Mouse (Mus musculus) right cerebral cortex, postnatal 25 days (tissue): ENCODE data around the gene Kansl1.

Source experiments
- DNase-seq: peaks from one replicate; pipeline ENCODE4 v3.0.0; 2022

Gene Kansl1

GRCm38 (mm10) chr11:104305711-104306110 lies 162.9 kb downstream of the Kansl1 start:
- no peak for DNase-seq

GRCm38 (mm10) chr11:104303088-104303960 lies 165.3 kb downstream of the Kansl1 start:
- DNase-seq = no peak

GRCm38 (mm10) chr11:104302628-104303027 lies 166.0 kb downstream of the Kansl1 start:
- peak; percentile 62 for DNase-seq

- no peak for DNase-seq
These were observed 171.0 kb downstream of the Kansl1 start for GRCm38 (mm10) chr11:104297671-104298070.

GRCm38 (mm10) chr11:104295656-104296055 lies 173.0 kb downstream of the Kansl1 start:
- no peak for DNase-seq

- no peak for DNase-seq
These were observed 173.5 kb downstream of the Kansl1 start for GRCm38 (mm10) chr11:104295145-104295544.

GRCm38 (mm10) chr11:104293241-104293640 lies 175.4 kb downstream of the Kansl1 start:
- DNase-seq = no peak

- no peak for DNase-seq
These were observed 176.0 kb downstream of the Kansl1 start for GRCm38 (mm10) chr11:104292443-104293220.

GRCm38 (mm10) chr11:104289199-104290031 lies 179.2 kb downstream of the Kansl1 start:
- peak; percentile 62 for DNase-seq

- peak; percentile 67 for DNase-seq
These were observed 179.8 kb downstream of the Kansl1 start for GRCm38 (mm10) chr11:104288835-104289198.

- no peak for DNase-seq
These were observed 181.5 kb downstream of the Kansl1 start for GRCm38 (mm10) chr11:104287113-104287512.
